Mouse (Mus musculus): ENCODE data around the gene Ywhah. TPM values are rescaled to one million over a fixed set of nuclear protein-coding genes. Genes with fewer than 3 reads are reported as not detected.

Gene Ywhah
- total and polyA plus RNA-seq, 3 experiments: 63.3 to 320 (median 188) TPM

GRCm38 (mm10) chr5:32985379-32985778 is 33.2 kb upstream of the Ywhah start:
- Histone ChIP-seq H3K4me1 (ENCODE audit: control insufficient read depth in 1 of 2, insufficient read depth in 2 of 2) (peaks cover 0 to 10% of the 10 kb centered on the region in 2 experiments; a peak in 1 of 4 replicates), H3K27me3 (replicated peaks) (no peaks in the 10 kb centered on the region), H3K9me3 (replicated peaks; ENCODE audit: low read length) (no peaks in the 10 kb centered on the region), H3K36me3 (replicated peaks in 1 of 2; ENCODE audit: control insufficient read depth in 1 of 2, insufficient read depth in 1 of 2, low read length in 1 of 2) (peaks cover 54 to 94% of the 10 kb centered on the region in 2 experiments), H3K4me3 (replicated peaks in 1 of 3; ENCODE audit: low read depth in 2 of 3, low read length in 2 of 3, poor library complexity in 1 of 3) (no peak overlapping the region), H3K27ac (ENCODE audit: insufficient read depth, low read depth) (no peak overlapping the region), H3K4me2 (ENCODE audit: insufficient read depth, low read depth, poor library complexity, severe bottlenecking) (no peak overlapping the region), H3K9ac (ENCODE audit: insufficient read depth, low read depth) (no peak overlapping the region), H3K79me2 (replicated peaks; ENCODE audit: control insufficient read depth, extremely low read depth, insufficient read depth, poor library complexity, severe bottlenecking) (no peaks in the 10 kb centered on the region)
- DNase-seq (ENCODE audit: extremely low read depth): no peak
- no peak for TF ChIP-seq NRF1 (IDR thresholded peaks at IDR 0.05; ENCODE audit: low read depth, low read length)
- TF ChIP-seq ZNF384 (IDR thresholded peaks at IDR 0.05; ENCODE audit: low read depth, low read length): no peak
- TF ChIP-seq ZKSCAN1 (IDR thresholded peaks at IDR 0.05; ENCODE audit: borderline replicate concordance, low read depth, low read length): no peak
- no peak for TF ChIP-seq SIN3A (IDR thresholded peaks at IDR 0.05; ENCODE audit: low read length)
- no peak for TF ChIP-seq USF2 (conservative IDR thresholded peaks at IDR 0.05; ENCODE audit: low read depth, low read length)
- TF ChIP-seq RCOR1 (conservative IDR thresholded peaks at IDR 0.05; ENCODE audit: low read depth, low read length): no peak
- TF ChIP-seq CHD2 (IDR thresholded peaks at IDR 0.05; ENCODE audit: low read length): no peak
- no peak for TF ChIP-seq MAX (IDR thresholded peaks at IDR 0.05; ENCODE audit: low read length)
- no peak for TF ChIP-seq MXI1 (IDR thresholded peaks at IDR 0.05; ENCODE audit: low read depth, low read length)
- TF ChIP-seq RAD21 (IDR thresholded peaks at IDR 0.05; ENCODE audit: low read depth, low read length): no peak
- no peak for TF ChIP-seq POLR2A (IDR thresholded peaks at IDR 0.05; ENCODE audit: low read depth, low read length)
- TF ChIP-seq CTCF (conservative IDR thresholded peaks at IDR 0.05 in 1 of 2, IDR thresholded peaks at IDR 0.05 in 1 of 2; ENCODE audit: low read depth in 2 of 2, low read length in 2 of 2): no peak
- in situ Hi-C loops (cut with MboI; ENCODE audit: low pct_ligation_motif_present, low pct_unique_long_range_greater_than_20kb, low sequenced_read_pairs) (no loop called here), dilution Hi-C loops (cut with MboI; ENCODE audit: extremely low pct_ligation_motif_present, extremely low pct_unique_long_range_greater_than_20kb, low sequenced_read_pairs) (no loop called here)

GRCm38 (mm10) chr5:32987873-32988272 is 30.7 kb upstream of the Ywhah start:
- in situ Hi-C loops (cut with MboI; ENCODE audit: low pct_ligation_motif_present, low pct_unique_long_range_greater_than_20kb, low sequenced_read_pairs): no loop called here
- Histone ChIP-seq H3K36me3 (replicated peaks in 1 of 2; ENCODE audit: control insufficient read depth in 1 of 2, insufficient read depth in 1 of 2, low read length in 1 of 2) (peaks cover 43 to 86% of the 10 kb centered on the region in 2 experiments), H3K9ac (ENCODE audit: insufficient read depth, low read depth) (no peak overlapping the region), H3K27ac (ENCODE audit: insufficient read depth, low read depth) (no peak overlapping the region), H3K4me3 (replicated peaks in 1 of 3; ENCODE audit: low read depth in 2 of 3, low read length in 2 of 3, poor library complexity in 1 of 3) (no peak overlapping the region), H3K9me3 (replicated peaks; ENCODE audit: low read length) (no peaks in the 10 kb centered on the region), H3K4me1 (ENCODE audit: control insufficient read depth in 1 of 2, insufficient read depth in 2 of 2) (peaks cover 0 to 10% of the 10 kb centered on the region in 2 experiments; a peak in 1 of 4 replicates), H3K4me2 (ENCODE audit: insufficient read depth, low read depth, poor library complexity, severe bottlenecking) (no peak overlapping the region), H3K27me3 (replicated peaks) (no peaks in the 10 kb centered on the region), H3K79me2 (replicated peaks; ENCODE audit: control insufficient read depth, extremely low read depth, insufficient read depth, poor library complexity, severe bottlenecking) (no peaks in the 10 kb centered on the region)
- no peak for DNase-seq (ENCODE audit: extremely low read depth)
- TF ChIP-seq MXI1 (IDR thresholded peaks at IDR 0.05; ENCODE audit: low read depth, low read length): no peak
- dilution Hi-C loops (cut with MboI; ENCODE audit: extremely low pct_ligation_motif_present, extremely low pct_unique_long_range_greater_than_20kb, low sequenced_read_pairs): no loop called here

GRCm38 (mm10) chr5:32989959-32990640 is 28.5 kb upstream of the Ywhah start:
- TF ChIP-seq JUND (conservative IDR thresholded peaks at IDR 0.05; ENCODE audit: low read depth, low read length) (no peak), TCF12 (IDR thresholded peaks at IDR 0.05; ENCODE audit: low read depth, low read length) (no peak), RAD21 (IDR thresholded peaks at IDR 0.05; ENCODE audit: low read depth, low read length) (no peak), SMC3 (IDR thresholded peaks at IDR 0.05; ENCODE audit: low read depth, low read length) (no peak), JUN (IDR thresholded peaks at IDR 0.05; ENCODE audit: insufficient read depth, low read depth, low read length) (no peak), SIN3A (IDR thresholded peaks at IDR 0.05; ENCODE audit: low read length) (no peak), IRF4 (IDR thresholded peaks at IDR 0.05; ENCODE audit: low read depth, low read length) (no peak), BHLHE40 (IDR thresholded peaks at IDR 0.05; ENCODE audit: low read depth, low read length) (no peak), HCFC1 (IDR thresholded peaks at IDR 0.05; ENCODE audit: low read depth, low read length) (no peak), MAFK (IDR thresholded peaks at IDR 0.05; ENCODE audit: insufficient replicate concordance, low read length) (no peak), PAX5 (IDR thresholded peaks at IDR 0.05; ENCODE audit: low read length) (no peak), UBTF (IDR thresholded peaks at IDR 0.05; ENCODE audit: low read depth, low read length) (no peak), MXI1 (IDR thresholded peaks at IDR 0.05; ENCODE audit: low read depth, low read length) (no peak), NELFE (IDR thresholded peaks at IDR 0.05; ENCODE audit: low read depth, low read length) (no peak), POLR2AphosphoS2 (IDR thresholded peaks at IDR 0.05; ENCODE audit: low read depth, low read length) (no peak)
- Histone ChIP-seq H3K9me3 (replicated peaks; ENCODE audit: low read length) (no peaks in the 10 kb centered on the region), H3K27me3 (replicated peaks) (no peaks in the 10 kb centered on the region), H3K27ac (ENCODE audit: insufficient read depth, low read depth) (no peak overlapping the region), H3K36me3 (replicated peaks in 1 of 2; ENCODE audit: control insufficient read depth in 1 of 2, insufficient read depth in 1 of 2, low read length in 1 of 2) (peaks cover 31 to 65% of the 10 kb centered on the region in 2 experiments), H3K4me1 (ENCODE audit: control insufficient read depth in 1 of 2, insufficient read depth in 2 of 2) (peaks cover 0 to 10% of the 10 kb centered on the region in 2 experiments; a peak in 1 of 4 replicates), H3K79me2 (replicated peaks; ENCODE audit: control insufficient read depth, extremely low read depth, insufficient read depth, poor library complexity, severe bottlenecking) (no peaks in the 10 kb centered on the region), H3K4me2 (ENCODE audit: insufficient read depth, low read depth, poor library complexity, severe bottlenecking) (no peak overlapping the region), H3K9ac (ENCODE audit: insufficient read depth, low read depth) (no peak overlapping the region), H3K4me3 (replicated peaks in 1 of 3; ENCODE audit: low read depth in 2 of 3, low read length in 2 of 3, poor library complexity in 1 of 3) (no peak overlapping the region)
- in situ Hi-C loops (cut with MboI; ENCODE audit: low pct_ligation_motif_present, low pct_unique_long_range_greater_than_20kb, low sequenced_read_pairs): no loop called here
- dilution Hi-C loops (cut with MboI; ENCODE audit: extremely low pct_ligation_motif_present, extremely low pct_unique_long_range_greater_than_20kb, low sequenced_read_pairs): no loop called here
- DNase-seq (ENCODE audit: extremely low read depth): no peak

All from CH12.LX (cell line).